Mouse (Mus musculus): ENCODE data around the gene Otp.

Gene Otp

GRCm38 (mm10) chr13:94875396-94875880, at the start of gene Otp:
Gene Otp, plus strand, starts transcription at chr13:94875602.
- DNase-seq (ENCODE audit: low spot score), result no peak

- DNase-seq (ENCODE audit: low spot score), result no peak
Observed at GRCm38 (mm10) chr13:94826389-94826788, 49.0 kb upstream of the Otp start.

GRCm38 (mm10) chr13:94826986-94827385, 48.4 kb upstream of the Otp start:
- no peak for DNase-seq (ENCODE audit: low spot score)

- DNase-seq (ENCODE audit: low spot score), result no peak
Observed at GRCm38 (mm10) chr13:94827847-94828246, 47.6 kb upstream of the Otp start.

- no peak for DNase-seq (ENCODE audit: low spot score)
Observed at GRCm38 (mm10) chr13:94838047-94838720, 37.2 kb upstream of the Otp start.

GRCm38 (mm10) chr13:94838756-94839337, 36.6 kb upstream of the Otp start:
- DNase-seq (ENCODE audit: low spot score), result no peak

GRCm38 (mm10) chr13:94843236-94843635, 32.2 kb upstream of the Otp start:
- DNase-seq (ENCODE audit: low spot score), result no peak

- no peak for DNase-seq (ENCODE audit: low spot score)
Observed at GRCm38 (mm10) chr13:94847870-94848269, 27.5 kb upstream of the Otp start.

GRCm38 (mm10) chr13:94849351-94849750, 26.1 kb upstream of the Otp start:
- no peak for DNase-seq (ENCODE audit: low spot score)

GRCm38 (mm10) chr13:94858016-94858575, 17.3 kb upstream of the Otp start:
- DNase-seq (ENCODE audit: low spot score), result no peak

- no peak for DNase-seq (ENCODE audit: low spot score)
Observed at GRCm38 (mm10) chr13:94859256-94859655, 16.1 kb upstream of the Otp start.

- no peak for DNase-seq (ENCODE audit: low spot score)
Observed at GRCm38 (mm10) chr13:94862491-94863230, 12.7 kb upstream of the Otp start.

GRCm38 (mm10) chr13:94866906-94867305, 8.5 kb upstream of the Otp start:
- no peak for DNase-seq (ENCODE audit: low spot score)

GRCm38 (mm10) chr13:94867772-94868171, 7.6 kb upstream of the Otp start:
- no peak for DNase-seq (ENCODE audit: low spot score)

- no peak for DNase-seq (ENCODE audit: low spot score)
Observed at GRCm38 (mm10) chr13:94868478-94868950, 6.9 kb upstream of the Otp start.

- no peak for DNase-seq (ENCODE audit: low spot score)
Observed at GRCm38 (mm10) chr13:94869541-94869940, 5.9 kb upstream of the Otp start.

- no peak for DNase-seq (ENCODE audit: low spot score)
Observed at GRCm38 (mm10) chr13:94870071-94870460, 5.3 kb upstream of the Otp start.

GRCm38 (mm10) chr13:94870461-94871186, 4.8 kb upstream of the Otp start:
- no peak for DNase-seq (ENCODE audit: low spot score)

GRCm38 (mm10) chr13:94871806-94872320, 3.5 kb upstream of the Otp start:
- DNase-seq (ENCODE audit: low spot score), result no peak

- no peak for DNase-seq (ENCODE audit: low spot score)
Observed at GRCm38 (mm10) chr13:94872439-94872838, 3.0 kb upstream of the Otp start.

GRCm38 (mm10) chr13:94873111-94874038, 2.0 kb upstream of the Otp start:
- DNase-seq (ENCODE audit: low spot score), result no peak

Data from urinary bladder, postnatal 10 days (tissue).